Mouse (Mus musculus): ENCODE results near the gene Olfr77.

Olfr77 gene

GRCm38 (mm10) chr9:19916565-19916964 is at the start of gene Olfr77:
Olfr77 (plus strand) TSS chr9:19916865.
- no peak for DNase-seq (ENCODE audit: low spot score)

GRCm38 (mm10) chr9:19887904-19888303 is 28.8 kb upstream of the Olfr77 start, which contains the start of gene Olfr862:
Olfr862 (minus strand) TSS chr9:19888004.
- no peak for DNase-seq (ENCODE audit: low spot score)

- DNase-seq (ENCODE audit: low spot score), result no peak
Observed at GRCm38 (mm10) chr9:19911170-19911569, 5.5 kb upstream of the Olfr77 start.

Data from urinary bladder, postnatal 14 days (tissue).